Mouse (Mus musculus) cerebellum, adult 2 months (tissue): Measurements from ENCODE around the gene Adamts7.

Experiments
- CTCF ChIP-seq: fragments of 200-500 bp; IDR thresholded peaks from 2 replicates; pipeline ENCODE4 v1.5.1; 2011; ENCODE audit warnings: low read depth, mild to moderate bottlenecking, control low read depth, low read length, moderate library complexity, borderline replicate concordance; ENCODE audit not compliant: insufficient read depth
- POLR2A ChIP-seq: fragments of 200-500 bp; IDR thresholded peaks from 2 replicates; pipeline ENCODE4 v1.6.1; 2011; ENCODE audit warnings: low read length, control low read depth, borderline replicate concordance; ENCODE audit not compliant: insufficient read depth

DNA sequence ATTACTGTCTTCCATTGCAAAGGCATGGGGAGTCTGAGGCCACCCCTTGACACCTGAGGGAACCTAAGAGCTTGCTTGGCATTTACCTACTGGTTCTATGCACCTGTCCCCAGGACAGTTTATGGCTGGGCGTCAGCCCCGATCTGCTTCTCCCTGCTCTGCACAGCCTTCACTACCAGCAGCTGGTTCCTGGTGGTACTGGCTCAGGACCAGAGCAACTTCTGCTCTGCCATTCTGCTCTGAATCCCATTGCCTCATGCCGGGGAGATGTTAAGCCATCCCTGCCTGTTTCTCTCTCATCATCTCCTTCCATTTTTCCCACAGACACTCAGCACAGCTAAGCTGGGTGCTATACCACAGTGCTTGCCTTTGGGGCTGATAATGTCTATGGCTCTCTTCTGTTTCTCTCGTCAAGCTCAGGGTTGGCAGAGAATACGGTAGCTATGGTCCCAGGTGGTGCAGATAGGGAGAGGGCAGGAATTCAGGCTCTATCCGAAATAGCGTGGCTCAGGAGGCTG, 35.1 kb downstream of the Adamts7 start:
- TF ChIP-seq CTCF (no peak), POLR2A (no peak)
